Mouse (Mus musculus) thymus, postnatal 0 days (tissue): ENCODE data around the gene Vwa1. TPM values are rescaled to one million over a fixed set of nuclear protein-coding genes. Genes with fewer than 3 reads are reported as not detected.
"Not testable (repeated sequence)": the region's sequence is repeated elsewhere in the genome, so short reads cannot be mapped to it uniquely, and the experiment has no call there.

Experiments
- DNase-seq: peaks from one replicate; pipeline ENCODE4 v3.0.0-alpha.2; 2015; ENCODE audit warnings: low spot score
- microRNA-seq: library from miRNA; unstranded; fragments of <30 nt; microRNA quantifications from one replicate; pipeline ENCODE4, GENCODE M21; 2016; ENCODE audit warnings: borderline number of aligned reads
- polyA plus RNA-seq: library from polyadenylated mRNA; unstranded; fragments of >200 nt; fragmentation: Nextera tagmentation; extraction: Ambion mirVana; gene quantifications from 2 replicates; pipeline ENCODE4 v1.2.1, GENCODE M21; 2015

Gene Vwa1
- polyA plus RNA-seq, 1 experiment from 2014 or later, result 9.0 TPM

GRCm38 (mm10) chr4:155746036-155746548 is 28.4 kb downstream of the Vwa1 start:
- DNase-seq, result no peak

GRCm38 (mm10) chr4:155745136-155745535 is 29.4 kb downstream of the Vwa1 start:
- no peak for DNase-seq

- DNase-seq, result no peak
Measured at GRCm38 (mm10) chr4:155744474-155744873, 30.0 kb downstream of the Vwa1 start.

GRCm38 (mm10) chr4:155742684-155743083 is 31.8 kb downstream of the Vwa1 start:
- no peak for DNase-seq

- DNase-seq, result not testable (repeated sequence)
Measured at GRCm38 (mm10) chr4:155740681-155741080, 33.8 kb downstream of the Vwa1 start.

- no peak for DNase-seq
Measured at GRCm38 (mm10) chr4:155739741-155740636, 34.5 kb downstream of the Vwa1 start.

- DNase-seq, result no peak
Measured at GRCm38 (mm10) chr4:155739152-155739551, 35.3 kb downstream of the Vwa1 start.

GRCm38 (mm10) chr4:155738262-155738661 is 36.2 kb downstream of the Vwa1 start:
- DNase-seq, result no peak

GRCm38 (mm10) chr4:155736421-155736820 is 38.1 kb downstream of the Vwa1 start:
- no peak for DNase-seq

- no peak for DNase-seq
Measured at GRCm38 (mm10) chr4:155735788-155736187, 38.7 kb downstream of the Vwa1 start.

- DNase-seq, result peak; percentile 54
Measured at GRCm38 (mm10) chr4:155734951-155735702, 39.4 kb downstream of the Vwa1 start.

GRCm38 (mm10) chr4:155734350-155734941 is 40.1 kb downstream of the Vwa1 start, which contains the start of gene Tmem240:
Gene Tmem240, plus strand, starts transcription at chr4:155734800.
- DNase-seq, result peak; percentile 82

GRCm38 (mm10) chr4:155733267-155733666 is 41.2 kb downstream of the Vwa1 start:
- DNase-seq, result no peak

- DNase-seq, result no peak
Measured at GRCm38 (mm10) chr4:155727993-155728392, 46.5 kb downstream of the Vwa1 start.

GRCm38 (mm10) chr4:155721668-155722083 is 52.8 kb downstream of the Vwa1 start:
- DNase-seq, result peak; percentile 32

Small RNA genes within 50 kb of the gene (microRNA-seq; reads per million reads assigned to microRNA genes)
- not detected for gene Gm27743

Other genes with a start within 250 kb of the Vwa1 start
- 85.1 and 92.5 TPM in 2 replicates for gene Nadk, start 212.3 kb downstream of the Vwa1 start, polyA plus RNA-seq
- 6.3 and 7.5 TPM in 2 replicates for gene Slc35e2, start 173.3 kb downstream of the Vwa1 start, polyA plus RNA-seq
- 65.7 and 76.3 TPM in 2 replicates for gene Cdk11b, start 149.8 kb downstream of the Vwa1 start, polyA plus RNA-seq
- gene Gm10563, start 129.3 kb downstream of the Vwa1 start, polyA plus RNA-seq, result not detected in 2 replicates
- 7.5 and 8.3 TPM in 2 replicates for gene Mmp23, start 121.3 kb downstream of the Vwa1 start, polyA plus RNA-seq
- gene Mib2, start 105.5 kb downstream of the Vwa1 start, polyA plus RNA-seq, result 14.2 and 14.4 TPM in 2 replicates
- 4.4 and 5.2 TPM in 2 replicates for gene Fndc10, start 80.4 kb downstream of the Vwa1 start, polyA plus RNA-seq
- gene Ssu72, start 69.9 kb downstream of the Vwa1 start, polyA plus RNA-seq, result 194 and 202 TPM in 2 replicates
- gene Tmem240, start 39.9 kb downstream of the Vwa1 start, polyA plus RNA-seq, result 1.1 and 1.4 TPM in 2 replicates
- 61.6 and 63.9 TPM in 2 replicates for gene Atad3a, start 13.6 kb downstream of the Vwa1 start, polyA plus RNA-seq
- gene Tmem88b, start 11.2 kb upstream of the Vwa1 start, polyA plus RNA-seq, result 0.05 and 0.21 TPM in 2 replicates
- 0.23 and 0.42 TPM in 2 replicates for gene Ankrd65, start 15.7 kb upstream of the Vwa1 start, polyA plus RNA-seq
- 283 and 286 TPM in 2 replicates for gene Mrpl20, start 28.2 kb upstream of the Vwa1 start, polyA plus RNA-seq
- gene Ccnl2, start 37.8 kb upstream of the Vwa1 start, polyA plus RNA-seq, result 139 and 162 TPM in 2 replicates
- gene Aurkaip1, start 56.6 kb upstream of the Vwa1 start, polyA plus RNA-seq, result 187 and 198 TPM in 2 replicates
- gene Mxra8, start 65.0 kb upstream of the Vwa1 start, polyA plus RNA-seq, result 15.1 and 18.1 TPM in 2 replicates
- 5.7 and 7.6 TPM in 2 replicates for gene Dvl1, start 72.7 kb upstream of the Vwa1 start, polyA plus RNA-seq
- gene Tas1r3, start 88.7 kb upstream of the Vwa1 start, polyA plus RNA-seq, result 0.16 and 0.28 TPM in 2 replicates
- 9.4 and 11.4 TPM in 2 replicates for gene Cptp, start 94.7 kb upstream of the Vwa1 start, polyA plus RNA-seq
- gene Ints11, start 94.8 kb upstream of the Vwa1 start, polyA plus RNA-seq, result 84.9 and 92.2 TPM in 2 replicates
- 39.9 and 42.5 TPM in 2 replicates for gene Pusl1, start 117.1 kb upstream of the Vwa1 start, polyA plus RNA-seq
- 9.7 and 11.6 TPM in 2 replicates for gene Acap3, start 117.1 kb upstream of the Vwa1 start, polyA plus RNA-seq
- gene Ube2j2, start 169.1 kb upstream of the Vwa1 start, polyA plus RNA-seq, result 117 and 128 TPM in 2 replicates
- 14.9 and 19.3 TPM in 2 replicates for gene C1qtnf12, start 187.6 kb upstream of the Vwa1 start, polyA plus RNA-seq
- 8.4 and 10.7 TPM in 2 replicates for gene B3galt6, start 218.0 kb upstream of the Vwa1 start, polyA plus RNA-seq
- gene Sdf4, start 218.2 kb upstream of the Vwa1 start, polyA plus RNA-seq, result 187 and 194 TPM in 2 replicates
- gene Tnfrsf4, start 239.1 kb upstream of the Vwa1 start, polyA plus RNA-seq, result 7.9 and 9.5 TPM in 2 replicates